Mouse (Mus musculus) embryonic facial prominence, embryonic 11.5 days (tissue): ENCODE measurements around the gene Gm5065. TPM values are rescaled to one million over a fixed set of nuclear protein-coding genes. Genes with fewer than 3 reads are reported as not detected.

Experiments
- ATAC-seq: fragments of 200-750 bp; cut with Nextera tagmentation; replicated peaks from 2 replicates; pipeline ENCODE4 v1.8.0; 2017; ENCODE audit warnings: low read depth; ENCODE audit not compliant: insufficient number of reproducible peaks, low FRiP score, low TSS enrichment
- DNase-seq: peaks from one replicate; pipeline ENCODE4 v3.0.0-alpha.2; 2015; ENCODE audit warnings: low spot score
- H3K27ac ChIP-seq: fragments of 300-500 bp; sonication (generic); replicated peaks from 2 replicates; pipeline ENCODE4 v1.5.1; 2014; ENCODE audit warnings: mild to moderate bottlenecking, low read depth, low read length, control low read depth
- H3K27me3 ChIP-seq: fragments of 300-500 bp; sonication (generic); 2 replicates; pipeline ENCODE4 v1.6.1; 2014; ENCODE audit warnings: mild to moderate bottlenecking, low read length, moderate library complexity, mixed read lengths; ENCODE audit not compliant: control insufficient read depth, insufficient read depth
- H3K36me3 ChIP-seq: fragments of 300-500 bp; sonication (generic); replicated peaks from 2 replicates; pipeline ENCODE4 v1.6.1; 2014; ENCODE audit warnings: low read depth, mild to moderate bottlenecking, low read length, moderate library complexity, mixed read lengths; ENCODE audit not compliant: control insufficient read depth, insufficient read depth
- H3K4me1 ChIP-seq: fragments of 300-500 bp; sonication (generic); 2 replicates; pipeline ENCODE4 v1.6.1; 2014; ENCODE audit warnings: low read length, mixed read lengths; ENCODE audit not compliant: control insufficient read depth, insufficient read depth
- H3K4me2 ChIP-seq: fragments of 300-500 bp; sonication (generic); 2 replicates; pipeline ENCODE4 v1.6.1; 2014; ENCODE audit warnings: low read depth, mild to moderate bottlenecking, control low read depth, low read length, moderate library complexity
- H3K4me3 ChIP-seq: fragments of 300-500 bp; sonication (generic); 2 replicates; pipeline ENCODE4 v1.5.1; 2014; ENCODE audit warnings: low read depth, low read length, control low read depth
- H3K9ac ChIP-seq: fragments of 300-500 bp; sonication (generic); replicated peaks from 2 replicates; pipeline ENCODE4 v1.6.1; 2014; ENCODE audit warnings: mild to moderate bottlenecking, control low read depth, low read length
- H3K9me3 ChIP-seq: fragments of 300-500 bp; sonication (generic); replicated peaks from 2 replicates; pipeline ENCODE4 v1.6.1; 2016; ENCODE audit warnings: mild to moderate bottlenecking, low read length, inconsistent platforms, mixed read lengths; ENCODE audit not compliant: control insufficient read depth
- WGBS: fragments of 180-500 bp; shearing (Covaris S2); extraction: QIAGEN DNeasy Blood & Tissue Kit; methylation state at CpG from one replicate; pipeline ENCODE4 v1.1.7; 2014; 5-methylcytosine and 5-hydroxymethylcytosine counted together
- polyA plus RNA-seq: library from polyadenylated mRNA; unstranded; fragments of >200 nt; fragmentation: Nextera tagmentation; extraction: Ambion mirVana; gene quantifications from 2 replicates; pipeline ENCODE4 v1.2.1, GENCODE M21; 2014

The Gm5065 gene
- not detected in 2 replicates for polyA plus RNA-seq

GRCm38 (mm10) chr7:5350237-5350636 lies at the start of gene Gm5065:
Gene Gm5065, plus strand, starts transcription at chr7:5350537.
- H3K4me2 ChIP-seq = no peak within 1 kb of the TSS
- no peaks in the 10 kb centered on the region; the same call in 1 of the 2 replicates for H3K9me3 ChIP-seq
- no peaks in the 10 kb centered on the region for H3K27me3 ChIP-seq
- ATAC-seq = no peak
- DNase-seq = no peak
- WGBS = 81% methylated on average over 1 of the region's 1 CpGs
- H3K4me1 ChIP-seq = no peaks in the 10 kb centered on the region
- no peak within 1 kb of the TSS for H3K27ac ChIP-seq
- no peak within 1 kb of the TSS for H3K4me3 ChIP-seq
- no peaks in the 10 kb centered on the region for H3K36me3 ChIP-seq
- no peak within 1 kb of the TSS for H3K9ac ChIP-seq

- H3K4me3 ChIP-seq = no peak overlapping the region
- no peaks in the 10 kb centered on the region for H3K9me3 ChIP-seq
- no peak for DNase-seq
- H3K36me3 ChIP-seq = no peaks in the 10 kb centered on the region
- H3K27me3 ChIP-seq = no peaks in the 10 kb centered on the region
- H3K27ac ChIP-seq = no peak overlapping the region
- 79% methylated on average over 1 of the region's 1 CpGs for WGBS
- no peak overlapping the region for H3K9ac ChIP-seq
- H3K4me1 ChIP-seq = no peaks in the 10 kb centered on the region
- ATAC-seq = no peak
- H3K4me2 ChIP-seq = no peak overlapping the region
Measured at GRCm38 (mm10) chr7:5327511-5327910, 22.8 kb upstream of the Gm5065 start.

DNA sequence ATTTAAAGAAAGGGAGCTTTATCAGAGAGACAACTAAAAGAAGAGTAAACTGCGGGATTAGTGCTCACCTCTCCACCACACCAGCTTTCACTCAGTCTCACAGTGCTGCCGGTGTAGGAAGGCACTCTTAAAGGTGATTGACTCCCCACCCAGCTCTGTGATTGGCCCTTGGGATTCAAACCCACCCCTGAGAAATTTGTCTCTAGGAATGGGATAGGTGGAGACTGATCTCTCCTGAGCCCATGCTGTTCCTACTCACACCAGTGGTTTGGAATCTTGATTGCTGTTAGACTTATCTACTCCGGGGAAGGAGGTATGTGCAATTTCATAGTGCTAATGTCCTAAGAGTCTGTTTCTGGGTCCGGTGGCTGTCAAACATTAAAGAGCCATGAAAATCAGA lies 598 bp downstream of the Gm5065 start, which contains the start of gene Nlrp2:
Gene Nlrp2, minus strand, starts transcription at position 101 of the 400 bp plus-strand sequence.
- Histone ChIP-seq H3K4me3 (no peak within 1 kb of the TSS), H3K9ac (no peak within 1 kb of the TSS), H3K27ac (no peak within 1 kb of the TSS), H3K36me3 (no peaks in the 10 kb centered on the region), H3K9me3 (peaks cover 4% of the 10 kb centered on the region; the same call in 1 of the 2 replicates), H3K4me1 (no peaks in the 10 kb centered on the region), H3K27me3 (no peaks in the 10 kb centered on the region), H3K4me2 (no peak within 1 kb of the TSS)
- DNase-seq (no peak), ATAC-seq (no peak)
- WGBS = 79% methylated on average over 4 of the region's 4 CpGs

DNA sequence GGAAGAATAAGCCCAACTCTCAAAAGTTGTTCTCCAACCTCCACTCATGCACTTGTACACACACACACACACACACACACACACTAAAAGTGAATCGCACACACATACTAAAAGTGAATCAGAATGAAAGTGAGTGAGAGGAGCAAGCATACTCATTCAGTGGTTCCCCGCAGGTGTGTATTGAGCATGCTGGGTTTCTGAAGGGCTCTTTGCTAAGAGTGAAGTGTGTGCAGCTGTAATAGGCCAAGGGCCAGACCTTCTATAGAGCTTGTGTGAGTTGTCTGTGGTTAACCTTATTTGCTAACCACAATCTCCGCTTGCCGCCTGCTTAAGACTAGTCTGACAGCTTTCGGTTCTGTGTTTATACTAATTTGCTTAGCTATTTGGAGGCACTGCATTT lies 13.3 kb downstream of the Gm5065 start:
- Histone ChIP-seq H3K4me3 (no peak overlapping the region), H3K27ac (no peak overlapping the region), H3K36me3 (no peaks in the 10 kb centered on the region), H3K4me1 (no peaks in the 10 kb centered on the region), H3K9me3 (peaks cover 5% of the 10 kb centered on the region; the same call in 1 of the 2 replicates), H3K9ac (no peak overlapping the region), H3K27me3 (no peaks in the 10 kb centered on the region), H3K4me2 (no peak overlapping the region)
- ATAC-seq = no peak
- no peak for DNase-seq
- WGBS = 92% methylated on average over 5 of the region's 5 CpGs

DNA sequence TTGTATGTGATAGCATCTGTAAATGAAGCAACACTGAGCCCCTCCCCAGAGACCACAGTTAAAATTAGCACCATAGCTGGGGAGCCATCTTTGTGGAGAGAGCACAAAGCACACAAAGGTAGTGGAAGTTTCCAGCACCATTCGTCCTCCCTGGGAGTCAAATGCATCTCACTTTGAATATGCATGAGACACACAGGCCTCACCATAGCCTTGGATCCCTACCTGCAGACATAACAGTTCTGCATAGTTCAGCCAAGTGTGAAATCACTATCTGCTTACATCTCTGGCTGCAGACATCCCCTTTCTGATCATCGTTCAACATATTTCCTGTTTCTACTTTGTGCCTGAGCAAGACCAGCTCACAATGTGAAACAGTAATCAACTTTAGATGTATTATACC lies 16.4 kb downstream of the Gm5065 start:
- H3K27ac ChIP-seq = no peak overlapping the region
- no peaks in the 10 kb centered on the region for H3K36me3 ChIP-seq
- no peaks in the 10 kb centered on the region for H3K4me1 ChIP-seq
- WGBS = 78% methylated on average over 2 of the region's 2 CpGs
- ATAC-seq (no peak), DNase-seq (no peak)
- H3K4me2 ChIP-seq = no peak overlapping the region
- H3K9ac ChIP-seq = no peak overlapping the region
- H3K9me3 ChIP-seq = 0 out of 2 replicates have a peak, but pooled peaks cover 5% of the 10 kb centered on the region
- no peaks in the 10 kb centered on the region for H3K27me3 ChIP-seq
- no peak overlapping the region for H3K4me3 ChIP-seq

DNA sequence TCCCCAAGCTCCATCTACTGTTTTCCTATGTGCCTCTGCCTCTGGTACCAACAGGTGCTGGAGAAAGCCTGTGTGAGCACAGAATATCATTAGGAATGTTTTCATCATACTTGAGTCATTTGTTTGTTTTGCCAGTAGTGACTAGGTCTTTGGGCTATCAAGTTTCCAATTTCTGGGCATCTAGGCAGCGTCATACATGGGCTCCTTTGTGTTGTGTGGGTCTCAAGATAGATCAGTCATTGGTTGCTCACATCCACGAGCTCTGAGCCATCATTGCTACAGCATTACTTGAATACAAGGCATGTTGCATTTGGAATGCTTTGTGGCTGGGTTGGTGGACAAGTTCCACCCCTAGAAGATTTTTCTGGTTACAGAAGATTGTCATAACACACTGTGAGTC lies 55.9 kb downstream of the Gm5065 start:
- no peak for ATAC-seq

More for the DNA sequence above, 55.9 kb downstream of the Gm5065 start:
- H3K4me2 ChIP-seq = no peak overlapping the region
- H3K27ac ChIP-seq = no peak overlapping the region
- WGBS = 39% methylated on average over 2 of the region's 2 CpGs
- no peak overlapping the region for H3K9ac ChIP-seq
- H3K9me3 ChIP-seq = no peaks in the 10 kb centered on the region; the same call in none of the 2 replicates
- H3K4me3 ChIP-seq = no peak overlapping the region
- DNase-seq = no peak
- no peaks in the 10 kb centered on the region for H3K4me1 ChIP-seq
- no peaks in the 10 kb centered on the region for H3K36me3 ChIP-seq
- no peaks in the 10 kb centered on the region for H3K27me3 ChIP-seq

Other genes starting within 250 kb of the Gm5065 start
- gene Rfpl4, start 233.6 kb upstream of the Gm5065 start, polyA plus RNA-seq = not detected in 2 replicates
- gene Rasl2-9, start 224.6 kb upstream of the Gm5065 start, polyA plus RNA-seq = 0.28 and 0.35 TPM in 2 replicates
- gene Vmn1r55, start 200.9 kb upstream of the Gm5065 start, polyA plus RNA-seq = 0.01 TPM in 1 of 2 replicates, not detected in the other
- not detected in 2 replicates for gene Vmn1r56, start 153.8 kb upstream of the Gm5065 start, polyA plus RNA-seq
- not detected in 2 replicates for gene Vmn1r57, start 132.0 kb upstream of the Gm5065 start, polyA plus RNA-seq
- gene Nlrp2, start 498 bp downstream of the Gm5065 start, polyA plus RNA-seq = not detected in 2 replicates
- gene Vmn1r58, start 62.9 kb downstream of the Gm5065 start, polyA plus RNA-seq = not detected in 2 replicates
- gene Vmn1r59, start 106.2 kb downstream of the Gm5065 start, polyA plus RNA-seq = not detected in 2 replicates
- not detected in 2 replicates for gene Vmn2r28, start 143.4 kb downstream of the Gm5065 start, polyA plus RNA-seq
- not detected in 2 replicates for gene Vmn1r60, start 196.8 kb downstream of the Gm5065 start, polyA plus RNA-seq